Mouse (Mus musculus): Measurements from ENCODE around the gene Gm436.

Gene Gm436

GRCm38 (mm10) chr4:144686268-144686667 is at the start of gene Gm436:
Gene Gm436, minus strand, starts transcription at chr4:144686368.
- no peak for DNase-seq (ENCODE audit: low spot score)

DNA sequence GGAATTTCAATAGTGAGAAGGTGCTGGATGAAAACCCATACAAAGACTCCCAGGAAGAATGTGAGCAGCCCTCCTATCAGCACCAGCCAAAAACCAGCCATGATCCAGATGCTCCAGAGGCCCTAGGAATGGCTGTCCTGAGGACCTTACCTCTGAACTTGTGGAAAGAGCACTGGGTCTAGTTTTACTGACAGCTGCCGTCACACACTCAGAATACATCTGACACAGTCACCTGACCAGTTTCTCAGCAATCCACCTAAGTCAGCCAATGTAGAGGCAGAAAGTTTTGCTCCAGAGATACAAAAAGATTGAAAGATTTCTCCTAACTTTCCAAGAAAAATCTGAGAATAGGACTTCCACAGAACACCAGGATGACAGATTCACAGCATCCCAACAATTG is 35.1 kb upstream of the Gm436 start, which contains the start of gene Gm13178:
TSS of gene Gm13178 (minus strand) at position 101 of the 400 bp plus-strand sequence.
- no peak for DNase-seq (ENCODE audit: low spot score)

- DNase-seq (ENCODE audit: low spot score), result no peak
Observed at GRCm38 (mm10) chr4:144719691-144720090, 33.5 kb upstream of the Gm436 start.

DNA sequence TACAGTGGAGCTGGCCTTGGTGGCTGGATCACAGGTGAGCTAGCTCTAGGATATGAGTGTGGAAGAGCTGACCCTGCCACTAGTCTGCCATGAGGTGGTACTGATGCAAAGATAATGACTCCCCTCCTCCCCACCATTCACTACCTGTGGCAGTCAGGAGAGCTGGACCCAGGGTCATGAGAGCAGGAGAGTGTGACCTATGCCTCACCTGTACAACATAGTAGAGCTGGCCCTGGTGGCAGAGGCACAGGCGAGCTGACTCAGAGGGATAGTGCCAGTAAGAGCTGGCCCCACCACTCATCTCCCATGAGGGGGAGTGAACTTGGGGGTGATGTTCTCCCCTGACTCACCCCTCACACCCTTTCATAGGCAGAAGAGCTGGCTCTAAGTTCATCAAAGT is 32.1 kb upstream of the Gm436 start:
- DNase-seq (ENCODE audit: low spot score), result no peak

GRCm38 (mm10) chr4:144638263-144638662 is 47.9 kb downstream of the Gm436 start:
- DNase-seq (ENCODE audit: low spot score), result no peak

All from lung, postnatal 25 days (tissue).